Mouse (Mus musculus) cerebellum, adult (tissue): Measurements from ENCODE around the gene Cep131.

Experiments used
- ATAC-seq: cut with Nextera tagmentation; 2 replicates; pipeline ENCODE4 v1.9.2; 2017; ENCODE audit warnings: mild to moderate bottlenecking, moderate library complexity, mixed read lengths; ENCODE audit not compliant: insufficient number of reproducible peaks, low FRiP score, low TSS enrichment

The Cep131 gene

GRCm38 (mm10) chr11:120098588-120099511 lies 12.2 kb upstream of the Cep131 start, which contains the start of the genes Tepsin and Ndufaf8:
Tepsin (minus strand) TSS chr11:120098731.
Ndufaf8 (plus strand) TSS chr11:120098928.
- ATAC-seq, result peak; percentile 98

DNA sequence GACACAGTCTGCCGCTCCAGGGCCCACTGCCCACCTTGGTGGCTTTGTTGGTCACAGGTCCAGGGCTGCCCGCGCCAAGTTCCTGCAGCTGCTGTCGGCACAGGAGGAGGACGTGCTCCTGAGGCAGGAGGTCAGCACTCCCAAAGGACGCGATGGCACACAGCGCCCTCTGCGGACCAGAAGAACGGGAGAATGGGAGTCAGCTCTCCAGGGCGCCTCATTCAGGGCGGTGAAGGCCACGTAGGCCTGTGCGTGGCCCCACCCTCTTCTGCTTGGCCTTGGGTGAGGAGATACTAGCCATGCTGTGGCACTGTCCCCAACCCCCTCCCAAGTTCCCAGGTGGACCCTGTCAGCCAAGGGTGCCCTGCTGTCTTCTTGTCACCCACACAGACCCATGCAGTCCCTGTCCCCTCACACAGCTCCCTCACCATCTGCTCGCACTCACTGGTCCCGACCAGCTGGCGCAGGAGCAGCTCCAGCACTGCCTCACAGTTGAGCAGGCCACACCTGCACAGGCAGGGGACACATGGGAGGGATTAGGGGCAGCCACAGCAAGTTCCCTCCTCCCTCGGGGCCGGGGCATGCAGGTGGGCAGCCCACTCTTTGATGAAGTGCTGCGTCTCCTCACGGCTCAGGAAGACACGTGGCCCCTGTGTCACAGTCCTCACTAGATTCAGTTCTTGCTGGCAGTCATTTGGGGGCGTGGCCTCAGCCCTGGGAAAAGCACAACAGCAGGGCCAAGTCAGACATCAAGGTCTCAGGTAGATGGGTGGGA lies 6.4 kb upstream of the Cep131 start:
- ATAC-seq, result no peak

DNA sequence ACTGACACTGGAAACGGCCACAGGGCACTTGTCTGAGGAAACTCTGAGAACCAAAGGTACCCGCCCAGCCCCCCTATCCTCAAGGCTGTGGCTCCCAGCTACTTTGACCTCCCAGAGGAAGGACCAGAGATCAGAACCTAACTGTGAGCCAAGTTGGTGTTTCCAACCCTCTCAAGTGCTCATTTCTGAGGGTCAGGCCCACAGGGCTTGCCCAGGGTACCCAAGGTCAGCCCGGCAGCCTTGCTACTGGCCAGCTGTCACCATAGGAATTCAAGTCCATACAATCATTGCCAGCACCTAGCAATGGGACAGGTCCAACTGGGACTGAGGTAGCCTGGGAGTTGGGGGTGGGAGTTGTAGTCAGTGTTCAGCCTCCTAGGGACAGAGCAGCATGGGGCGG lies 4.0 kb upstream of the Cep131 start:
- no peak for ATAC-seq

DNA sequence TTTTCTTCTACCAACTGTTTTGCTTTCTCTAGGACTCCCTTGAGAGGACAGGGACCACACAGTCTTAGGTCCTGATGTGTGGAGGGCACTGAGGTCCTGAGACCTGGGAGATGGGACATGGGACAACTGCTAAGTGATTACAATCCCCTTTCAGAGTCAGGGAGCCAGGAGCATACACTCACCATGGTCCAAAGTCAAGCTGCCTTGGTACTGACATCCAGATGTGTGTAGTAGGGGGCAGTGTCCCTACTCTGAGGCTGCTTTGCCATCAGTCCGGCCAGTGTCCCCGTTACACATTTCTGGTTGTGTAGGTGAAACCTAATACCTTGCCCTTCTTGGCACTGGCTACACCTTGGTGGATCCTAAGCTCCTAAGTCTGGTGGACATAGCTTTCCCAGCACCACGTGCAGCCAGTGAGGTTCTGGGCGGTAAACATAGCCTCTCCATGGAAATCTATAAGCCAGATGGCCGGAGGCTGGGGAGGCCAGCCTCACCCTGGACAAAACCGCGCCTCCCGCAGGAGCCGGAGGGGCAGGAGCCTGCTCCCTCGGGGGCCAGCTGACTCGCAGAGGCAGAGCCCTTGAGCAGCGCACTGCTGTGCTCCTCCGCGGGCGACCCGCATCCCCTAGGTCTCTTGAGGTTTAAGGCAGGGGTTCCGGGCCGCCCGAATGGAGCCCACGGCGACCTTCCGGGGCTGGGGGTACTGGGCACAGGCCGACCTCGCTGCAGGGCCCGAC lies 568 bp downstream of the Cep131 start:
- ATAC-seq, result peak; percentile 47; the same call in 1 of the 2 replicates

GRCm38 (mm10) chr11:120080282-120080681 lies 6.3 kb downstream of the Cep131 start:
- no peak for ATAC-seq

GRCm38 (mm10) chr11:120076191-120076590 lies 10.4 kb downstream of the Cep131 start:
- no peak for ATAC-seq

DNA sequence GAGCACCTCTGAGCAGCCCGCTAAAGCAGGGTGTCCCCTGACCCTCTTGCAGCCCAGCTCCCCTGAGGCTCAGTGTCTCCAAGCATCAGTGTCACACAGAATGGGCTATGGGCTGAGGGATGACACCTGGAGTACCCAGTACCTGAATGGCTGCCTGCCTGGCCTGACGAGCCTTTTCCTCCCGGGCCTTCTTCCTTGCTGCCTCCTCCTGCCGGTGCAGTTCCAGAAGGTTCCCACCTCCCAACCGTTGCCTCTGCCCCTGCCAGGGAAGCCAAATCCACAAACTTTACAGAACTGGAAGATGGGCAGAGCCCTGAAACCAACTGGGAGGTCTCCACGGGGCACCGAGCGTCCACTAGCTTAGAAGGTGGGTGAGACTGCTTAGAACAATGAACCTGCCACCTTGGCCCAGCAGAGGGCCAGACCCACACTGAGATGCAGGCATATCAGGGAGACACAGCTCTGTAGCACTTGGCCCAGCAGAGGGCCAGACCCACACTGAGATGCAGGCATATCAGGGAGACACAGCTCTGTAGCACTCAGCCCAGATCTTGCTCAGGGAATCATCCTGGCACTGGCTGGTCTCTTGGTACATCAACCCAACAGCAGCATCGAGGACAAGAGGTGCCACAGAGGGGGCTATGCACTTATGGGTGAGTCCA lies 13.5 kb downstream of the Cep131 start:
- ATAC-seq, result no peak

DNA sequence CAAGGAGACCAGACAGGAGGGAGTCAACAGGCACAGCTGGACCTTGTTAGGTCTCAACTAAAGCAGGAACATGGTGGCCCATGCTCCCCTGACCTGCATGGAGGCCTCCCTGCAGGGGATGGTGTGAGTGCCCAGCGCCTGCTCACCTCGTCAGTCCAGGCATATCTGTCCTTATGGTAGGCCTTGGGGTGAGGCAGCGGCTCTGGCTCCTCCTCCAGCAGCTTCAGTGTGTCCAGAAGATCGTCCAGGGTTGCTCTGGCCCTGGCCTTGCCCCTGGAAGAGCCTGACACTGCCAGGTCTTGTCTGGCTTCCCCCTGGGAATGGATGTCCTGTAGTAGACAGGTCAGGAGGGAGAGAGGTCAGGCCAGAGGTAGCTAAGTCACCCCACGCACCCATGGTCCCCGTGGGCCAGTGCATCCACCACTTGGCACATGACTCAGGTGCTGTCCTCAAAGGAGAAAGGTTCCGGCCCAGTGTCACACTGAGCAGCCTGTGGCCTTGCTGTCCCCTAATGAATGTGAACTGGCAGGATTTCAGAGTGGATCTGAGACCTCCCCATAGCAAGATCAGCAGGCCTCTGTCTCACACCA lies 14.8 kb downstream of the Cep131 start:
- no peak for ATAC-seq

GRCm38 (mm10) chr11:120071065-120071464 lies 15.6 kb downstream of the Cep131 start:
- no peak for ATAC-seq

DNA sequence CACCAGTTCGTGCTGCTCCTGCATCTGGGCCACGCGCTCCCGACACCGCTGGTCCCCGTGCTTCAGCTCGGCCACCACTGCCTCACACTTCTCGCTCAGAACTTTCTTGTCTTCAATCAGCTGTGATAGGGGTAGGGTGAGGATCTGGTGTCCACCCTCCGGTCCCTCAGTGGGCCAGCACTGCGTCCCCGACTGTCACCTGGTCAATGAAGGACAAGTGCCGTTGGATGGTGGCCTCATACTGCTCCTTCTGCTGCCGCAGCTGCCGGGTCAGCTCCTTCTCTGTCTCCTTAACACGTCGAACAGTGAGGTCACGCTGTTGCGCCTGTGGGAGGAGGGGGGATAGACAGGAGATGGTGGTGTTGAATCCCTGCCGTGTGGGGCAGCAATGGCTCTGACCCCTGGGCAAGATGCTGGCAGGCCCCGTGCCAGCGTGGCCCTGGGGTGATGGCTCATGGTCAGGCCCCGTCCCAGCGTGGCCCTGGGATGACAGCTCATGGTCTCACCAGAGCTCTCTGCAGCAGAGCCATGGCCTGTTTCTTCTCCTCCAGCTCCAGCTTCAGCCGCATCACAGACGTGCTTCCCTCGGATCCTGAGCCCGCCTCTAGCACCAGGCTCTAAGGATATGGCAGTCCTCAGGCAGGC lies 16.2 kb downstream of the Cep131 start:
- ATAC-seq, result no peak

DNA sequence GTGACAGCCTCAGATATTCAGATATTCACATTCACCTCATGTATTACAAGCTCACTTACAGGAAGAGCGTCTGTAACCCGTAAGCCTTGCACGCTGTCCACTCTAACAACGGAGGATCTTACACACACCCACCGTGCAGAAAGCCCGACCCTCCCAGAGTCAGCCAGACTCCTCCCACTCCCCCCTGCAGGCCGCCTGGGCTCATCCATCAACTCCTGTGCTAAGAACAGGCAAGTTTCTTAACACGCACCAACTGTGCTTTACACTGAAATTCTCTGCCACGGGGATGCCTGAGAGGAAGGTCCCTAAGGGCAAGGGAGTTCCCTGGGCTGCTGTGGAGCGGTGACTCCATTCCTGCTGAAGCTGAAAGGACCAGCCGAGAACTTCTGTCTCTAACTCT lies 17.4 kb downstream of the Cep131 start:
- no peak for ATAC-seq

GRCm38 (mm10) chr11:120067834-120068233 lies 18.8 kb downstream of the Cep131 start:
- ATAC-seq, result 0 out of 2 replicates have a peak, but pooled peaks have one; percentile 32

- peak; percentile 21; the same call in 1 of the 2 replicates for ATAC-seq
Observed at GRCm38 (mm10) chr11:120065291-120065690, 21.3 kb downstream of the Cep131 start.

- no peak for ATAC-seq
Observed at GRCm38 (mm10) chr11:120064668-120065040, 22.0 kb downstream of the Cep131 start.

- no peak for ATAC-seq
Observed at GRCm38 (mm10) chr11:120064006-120064667, 22.5 kb downstream of the Cep131 start.

- ATAC-seq, result no peak
Observed at GRCm38 (mm10) chr11:120063326-120063725, 23.3 kb downstream of the Cep131 start.

GRCm38 (mm10) chr11:120060634-120061033 lies 26.0 kb downstream of the Cep131 start:
- ATAC-seq, result no peak

DNA sequence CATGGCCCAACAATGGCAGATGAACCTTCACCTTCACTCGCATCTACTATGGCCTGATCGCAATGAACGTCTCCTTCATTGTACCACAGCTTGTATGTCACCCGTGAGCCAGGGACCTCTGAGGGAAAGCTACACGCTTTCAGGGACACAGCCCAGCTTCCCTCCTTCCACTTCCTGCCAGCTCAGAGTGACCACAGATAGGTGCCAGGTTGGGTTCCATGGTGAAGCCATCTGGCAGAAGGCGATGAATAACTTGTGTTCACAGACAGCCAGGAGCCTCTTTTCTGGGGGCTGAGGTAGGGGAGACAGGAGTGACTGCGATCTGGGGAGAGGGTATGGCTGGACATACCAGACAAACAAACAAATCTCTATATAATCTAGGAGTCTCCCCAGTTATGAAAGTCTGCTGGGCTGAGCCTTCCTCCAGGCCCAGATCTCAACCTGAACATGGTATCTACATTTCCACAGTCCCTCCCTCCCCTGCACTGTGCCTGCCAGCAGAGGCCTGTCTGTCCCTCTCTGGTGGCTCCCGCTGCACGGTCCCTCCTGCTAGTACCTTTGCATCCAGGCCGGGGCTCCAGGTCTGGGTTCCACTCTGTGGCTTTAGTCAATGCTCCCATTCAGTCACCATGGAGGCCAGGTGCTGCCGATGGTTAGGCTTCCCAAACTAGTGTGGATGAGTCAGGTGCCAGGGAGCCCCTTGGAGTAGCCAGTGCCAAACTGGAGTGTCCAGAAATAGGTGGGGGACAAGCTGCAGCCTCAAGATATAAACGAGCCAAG lies 30.5 kb downstream of the Cep131 start:
- ATAC-seq, result no peak
